Mouse (Mus musculus): ENCODE data around the gene Mlf2. TPM values are rescaled to one million over a fixed set of nuclear protein-coding genes. Genes with fewer than 3 reads are reported as not detected.
A peak's percentile ranks its signal among the peaks of the same experiment; 100 is the strongest.

Gene Mlf2
- total RNA-seq, 2 experiments from 2014 or later = 250 to 257 TPM

- no peak for DNase-seq
- intact Hi-C loops (cut with DNase I; ENCODE audit: low total_unique reads) = loop anchor here (5.0 kb wide), 2 partner anchors 43 to 177 kb away; partner anchors contain the start of gene Gpr162
These were observed 26.0 kb upstream of the Mlf2 start for GRCm38 (mm10) chr6:124904991-124905860.

- DNase-seq = no peak
- intact Hi-C loops (cut with DNase I; ENCODE audit: low total_unique reads) = no loop called here
These were observed 23.4 kb upstream of the Mlf2 start for GRCm38 (mm10) chr6:124907767-124908166.

GRCm38 (mm10) chr6:124910032-124910431 lies 21.2 kb upstream of the Mlf2 start:
- DNase-seq = peak; percentile 17
- intact Hi-C loops (cut with DNase I; ENCODE audit: low total_unique reads) = no loop called here

DNA sequence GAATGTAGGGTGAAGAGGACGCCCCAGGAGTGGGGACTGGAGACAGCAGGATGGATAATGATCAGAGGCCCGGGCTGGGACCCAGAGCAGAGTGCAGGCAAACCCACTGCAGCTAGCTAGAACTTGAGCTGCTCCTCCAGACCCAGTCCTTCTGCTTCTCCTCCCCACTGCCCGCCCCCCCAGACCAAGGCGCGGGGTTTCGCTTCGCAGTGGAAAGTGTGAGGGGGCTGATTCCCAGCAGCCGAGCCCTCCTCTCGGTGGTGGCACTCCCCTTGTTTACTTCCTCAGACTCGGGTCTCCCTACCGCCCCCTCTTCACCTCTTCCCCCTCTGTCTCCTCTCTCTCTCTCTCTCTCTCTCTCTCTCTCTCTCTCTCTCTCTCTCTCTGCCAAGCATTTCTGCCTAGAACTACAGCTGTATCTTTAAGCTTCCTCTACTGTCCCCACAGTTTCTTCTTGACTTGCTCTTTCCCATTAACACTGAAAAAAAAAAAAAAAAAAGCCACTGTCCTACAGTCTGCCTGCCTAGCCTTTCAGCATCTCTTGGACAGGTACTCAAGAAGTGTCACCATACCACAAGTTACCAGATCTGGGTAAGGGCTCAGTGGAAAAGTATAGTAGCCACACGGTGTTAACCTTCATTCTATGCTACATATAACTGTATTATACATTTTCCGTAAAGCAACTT lies 19.5 kb upstream of the Mlf2 start, which contains the start of gene Lag3:
Lag3 (minus strand) TSS at position 173 of the 686 bp plus-strand sequence.
- intact Hi-C loops (cut with DNase I; ENCODE audit: low total_unique reads) = no loop called here

GRCm38 (mm10) chr6:124913214-124913613 lies 18.0 kb upstream of the Mlf2 start:
- intact Hi-C loops (cut with DNase I; ENCODE audit: low total_unique reads) = no loop called here
- DNase-seq = no peak

More for the DNA sequence above, 19.5 kb upstream of the Mlf2 start, which contains the start of gene Lag3:
- no peak for DNase-seq

GRCm38 (mm10) chr6:124913721-124914285 lies 17.4 kb upstream of the Mlf2 start:
- intact Hi-C loops (cut with DNase I; ENCODE audit: low total_unique reads) = no loop called here

GRCm38 (mm10) chr6:124914511-124914910 lies 16.7 kb upstream of the Mlf2 start:
- intact Hi-C loops (cut with DNase I; ENCODE audit: low total_unique reads) = no loop called here
- no peak for DNase-seq

More at GRCm38 (mm10) chr6:124913721-124914285, 17.4 kb upstream of the Mlf2 start:
- no peak for DNase-seq

- intact Hi-C loops (cut with DNase I; ENCODE audit: low total_unique reads) = no loop called here
- DNase-seq = no peak
These were observed 15.8 kb upstream of the Mlf2 start for GRCm38 (mm10) chr6:124915160-124915941.

DNA sequence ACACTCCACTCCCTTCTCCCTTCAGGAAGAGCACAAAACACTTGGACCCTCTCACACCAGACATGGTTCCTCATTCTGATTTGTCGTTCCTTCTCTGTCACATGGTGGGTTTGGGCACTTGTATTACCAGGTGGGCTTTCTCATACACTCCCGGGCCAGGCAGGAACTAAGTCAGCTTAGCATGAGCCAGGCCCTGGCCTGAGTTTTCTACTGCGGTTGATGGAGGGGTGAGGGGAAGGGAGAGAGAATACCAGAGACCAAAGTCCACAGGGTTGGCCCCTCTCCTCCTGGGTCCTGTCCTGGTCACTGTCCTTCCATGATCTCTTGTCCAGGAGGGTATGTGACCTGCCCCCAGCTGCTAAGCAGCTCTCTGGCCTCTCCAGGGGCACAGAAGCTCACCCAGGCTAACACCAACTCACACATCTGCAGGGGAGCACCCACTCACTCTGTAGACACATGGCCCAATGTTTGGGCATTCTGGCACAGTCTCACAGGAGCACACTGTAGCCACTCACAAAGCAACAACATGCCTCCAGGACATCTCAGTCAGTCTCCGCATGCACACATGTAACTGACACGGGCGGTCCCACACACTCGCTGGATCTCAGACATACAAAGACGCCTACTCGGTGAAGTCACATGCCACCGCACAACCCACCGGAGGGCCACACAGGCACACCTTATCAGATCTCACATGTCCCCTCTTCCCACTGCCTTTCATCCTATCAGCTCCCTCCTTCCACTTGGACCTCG lies 15.1 kb upstream of the Mlf2 start:
- intact Hi-C loops (cut with DNase I; ENCODE audit: low total_unique reads) = no loop called here

DNA sequence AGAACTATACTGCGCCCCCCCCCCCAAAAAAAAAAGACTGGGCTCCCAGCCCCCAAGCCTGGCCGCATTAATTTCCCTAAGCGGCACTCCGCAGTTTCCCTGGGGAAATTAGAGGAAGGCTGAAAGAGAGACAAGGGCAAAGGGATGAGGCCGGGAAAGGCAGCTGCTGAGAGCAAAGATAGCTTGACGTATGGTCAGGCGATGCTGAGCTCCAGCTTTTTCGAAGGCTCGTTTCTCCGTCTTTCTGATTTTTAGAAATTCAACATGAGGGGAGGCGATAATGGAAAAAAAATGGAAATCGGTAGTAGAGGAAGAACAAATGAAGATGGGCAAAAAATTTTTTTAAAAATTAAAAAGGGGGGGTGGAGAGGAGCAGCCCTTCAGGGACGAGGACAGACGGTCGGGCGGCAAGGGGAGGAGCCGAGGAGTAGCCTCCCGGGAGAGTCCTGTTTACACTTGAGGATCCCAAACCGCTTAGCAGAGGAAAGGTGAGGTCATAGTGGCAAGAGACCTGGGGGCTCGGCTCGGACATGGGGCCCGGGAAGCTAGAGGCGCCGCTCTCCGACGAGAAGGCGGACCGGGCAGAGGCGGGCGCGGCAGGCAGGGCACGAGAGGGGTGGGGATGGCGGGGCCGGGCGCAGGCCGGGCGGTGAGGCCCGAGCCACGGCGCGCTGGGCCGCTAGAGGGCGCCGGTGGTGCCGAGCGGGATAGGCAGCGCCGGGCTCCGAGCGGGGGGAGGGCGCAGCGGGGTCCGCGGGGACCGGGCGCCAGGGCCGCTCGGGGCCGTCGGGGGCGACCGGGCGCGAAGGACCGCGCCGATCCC lies 14.3 kb upstream of the Mlf2 start:
- DNase-seq = peak; percentile 93
- intact Hi-C loops (cut with DNase I; ENCODE audit: low total_unique reads) = no loop called here

More for the DNA sequence above, 15.1 kb upstream of the Mlf2 start:
- no peak for DNase-seq

- intact Hi-C loops (cut with DNase I; ENCODE audit: low total_unique reads) = no loop called here
- DNase-seq = peak; percentile 91
These were observed 13.5 kb upstream of the Mlf2 start for GRCm38 (mm10) chr6:124917518-124918330.

- intact Hi-C loops (cut with DNase I; ENCODE audit: low total_unique reads) = no loop called here
- DNase-seq = no peak
These were observed 12.9 kb upstream of the Mlf2 start for GRCm38 (mm10) chr6:124918331-124918690.

- intact Hi-C loops (cut with DNase I; ENCODE audit: low total_unique reads) = no loop called here
- no peak for DNase-seq
These were observed 12.1 kb upstream of the Mlf2 start for GRCm38 (mm10) chr6:124918890-124919627.

GRCm38 (mm10) chr6:124919695-124920317 lies 11.4 kb upstream of the Mlf2 start, which contains the start of gene Ptms:
Ptms (minus strand) TSS chr6:124920103.
- intact Hi-C loops (cut with DNase I; ENCODE audit: low total_unique reads) = no loop called here
- peak; percentile 94 for DNase-seq

- intact Hi-C loops (cut with DNase I; ENCODE audit: low total_unique reads) = no loop called here
- DNase-seq = no peak
These were observed 10.7 kb upstream of the Mlf2 start for GRCm38 (mm10) chr6:124920318-124921085.

All from gastrocnemius, postnatal 14 days (tissue).